Mouse (Mus musculus) induced T-regulatory cell, adult 2 months (primary cell): Measurements from ENCODE around the gene Aatf.

Experiments used
- DNase-seq: peaks from one replicate; pipeline ENCODE4 v3.0.0-alpha.2; 2012; ENCODE audit warnings: low read depth

Aatf gene

DNA sequence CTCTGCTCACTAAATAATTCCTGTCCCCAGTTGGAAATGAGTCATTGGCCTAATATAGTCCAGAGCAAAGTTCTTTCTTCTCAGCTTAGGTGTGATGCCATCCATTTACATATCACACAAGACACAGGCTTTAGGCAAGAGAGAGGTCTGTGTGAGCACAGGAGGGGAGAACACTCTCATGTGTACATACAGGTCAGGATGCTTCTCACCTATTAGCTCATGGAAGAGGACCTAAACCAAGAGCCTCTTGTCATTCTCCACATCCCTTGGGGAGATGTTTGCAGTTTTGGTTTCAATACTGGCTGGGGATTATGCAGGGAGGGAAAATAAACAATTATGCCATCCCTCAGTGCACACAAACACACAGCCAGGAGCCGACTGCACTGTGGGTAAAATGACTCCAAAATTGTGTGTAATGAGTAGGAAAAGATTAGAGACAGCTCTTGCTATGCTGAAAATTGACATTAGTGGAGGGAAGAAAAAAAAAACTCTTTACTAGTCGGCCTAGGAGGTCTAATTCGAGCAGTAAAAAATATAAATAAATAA is 137.3 kb downstream of the Aatf start:
- DNase-seq = no peak

DNA sequence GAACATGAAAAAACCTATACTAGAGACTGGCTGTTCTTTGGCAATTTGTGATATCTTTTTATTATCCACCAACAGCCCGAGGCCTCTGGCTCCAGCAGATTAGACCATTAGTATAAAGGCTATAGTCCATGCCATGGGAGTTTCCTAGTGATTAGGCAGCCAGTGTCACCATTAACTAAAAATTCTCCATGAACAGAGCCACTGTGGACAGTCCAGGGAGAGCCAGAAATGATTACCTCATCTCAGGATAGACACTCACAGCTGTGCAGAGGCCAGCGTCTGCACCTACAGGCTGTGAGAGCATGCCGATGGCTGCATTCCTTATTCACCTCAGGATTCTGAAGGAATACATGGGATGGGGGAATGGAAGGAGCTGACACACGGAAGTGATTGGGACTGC is 140.2 kb downstream of the Aatf start:
- no peak for DNase-seq
